Mouse (Mus musculus): ENCODE results near the gene Ces2c. TPM values are rescaled to one million over a fixed set of nuclear protein-coding genes. Genes with fewer than 3 reads are reported as not detected.

The Ces2c gene
- polyA plus RNA-seq (2014; fragmentation: Nextera tagmentation; extraction: Ambion mirVana): not detected in 2 replicates

GRCm38 (mm10) chr8:104846831-104847230 lies at the start of gene Ces2c:
Ces2c (plus strand) TSS chr8:104847068.
- WGBS: 69% methylated on average over 3 of the region's 3 CpGs
- Histone ChIP-seq H3K9me3 (ENCODE audit: control insufficient read depth, low read length) (no peaks in the 10 kb centered on the region), H3K4me3 (ENCODE audit: control insufficient read depth in 1 of 2, insufficient read depth in 1 of 2, low read depth in 1 of 2, low read length in 2 of 2) (no peak within 1 kb of the TSS), H3K27me3 (ENCODE audit: control insufficient read depth, insufficient read depth, low read length) (no peaks in the 10 kb centered on the region), H3K27ac (replicated peaks in 1 of 2; ENCODE audit: control insufficient read depth in 1 of 2, insufficient read depth in 1 of 2, low read depth in 2 of 2, low read length in 2 of 2) (no peak within 1 kb of the TSS), H3K36me3 (ENCODE audit: control insufficient read depth, insufficient read depth, low read length) (no peaks in the 10 kb centered on the region), H3K9ac (ENCODE audit: low read length) (no peak within 1 kb of the TSS), H3K4me2 (ENCODE audit: low read length) (no peak within 1 kb of the TSS), H3K4me1 (ENCODE audit: control insufficient read depth in 2 of 2, insufficient read depth in 2 of 2, low read length in 2 of 2) (no peaks in the 10 kb centered on the region)
- ATAC-seq (ENCODE audit: insufficient number of reproducible peaks, insufficient read depth, low FRiP score, low read depth): no peak

DNA sequence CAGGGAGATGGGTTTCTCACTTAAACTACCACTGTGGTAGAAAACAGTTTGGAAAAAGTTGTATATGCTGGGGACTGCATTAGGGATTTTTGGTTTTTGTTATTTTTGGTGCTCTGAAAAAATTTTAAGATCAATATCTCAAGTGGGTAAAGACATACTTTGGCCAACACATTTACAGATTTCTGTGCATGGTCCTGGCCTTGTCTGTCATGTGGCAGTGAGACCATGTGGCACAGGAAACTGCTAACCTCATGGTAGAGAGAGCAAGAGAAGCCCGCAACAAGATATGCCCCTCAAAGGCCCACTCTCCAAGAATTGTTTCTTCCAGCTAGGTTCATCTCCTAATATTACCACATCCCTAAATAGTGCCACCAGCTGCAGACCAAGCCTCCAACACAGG lies 47.5 kb upstream of the Ces2c start:
- Histone ChIP-seq H3K9ac (ENCODE audit: low read length) (no peak overlapping the region), H3K36me3 (ENCODE audit: control insufficient read depth, insufficient read depth, low read length) (no peaks in the 10 kb centered on the region), H3K4me1 (ENCODE audit: control insufficient read depth in 2 of 2, insufficient read depth in 2 of 2, low read length in 2 of 2) (no peaks in the 10 kb centered on the region), H3K4me2 (ENCODE audit: low read length) (no peak overlapping the region), H3K9me3 (ENCODE audit: control insufficient read depth, low read length) (no peaks in the 10 kb centered on the region), H3K4me3 (ENCODE audit: control insufficient read depth in 1 of 2, insufficient read depth in 1 of 2, low read depth in 1 of 2, low read length in 2 of 2) (no peak overlapping the region), H3K27ac (replicated peaks in 1 of 2; ENCODE audit: control insufficient read depth in 1 of 2, insufficient read depth in 1 of 2, low read depth in 2 of 2, low read length in 2 of 2) (no peak overlapping the region), H3K27me3 (ENCODE audit: control insufficient read depth, insufficient read depth, low read length) (no peaks in the 10 kb centered on the region)
- no peak for ATAC-seq (ENCODE audit: insufficient number of reproducible peaks, insufficient read depth, low FRiP score, low read depth)
- 87% methylated on average over 1 of the region's 1 CpGs for WGBS

DNA sequence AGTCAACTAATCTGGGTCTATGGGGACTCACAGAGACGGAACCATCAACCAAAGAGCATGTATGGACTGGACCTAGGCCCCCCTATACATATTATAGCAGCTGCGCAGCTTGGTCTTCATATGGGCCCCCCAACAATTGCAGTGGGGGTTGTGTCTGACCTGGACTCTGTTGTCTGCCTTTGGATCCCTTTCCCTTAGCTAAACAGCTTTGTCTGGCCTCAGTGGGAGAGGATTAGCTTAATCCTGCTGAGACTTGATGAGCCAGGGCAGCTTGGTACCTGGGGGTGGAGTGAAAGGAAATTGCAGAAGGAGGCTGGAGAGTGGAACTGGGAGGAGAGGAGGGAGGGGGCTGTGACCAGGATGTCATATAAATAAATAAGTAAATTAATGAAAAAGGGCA lies 40.7 kb upstream of the Ces2c start:
- no peak for ATAC-seq (ENCODE audit: insufficient number of reproducible peaks, insufficient read depth, low FRiP score, low read depth)
- no peaks in the 10 kb centered on the region for H3K4me1 ChIP-seq (ENCODE audit: control insufficient read depth in 2 of 2, insufficient read depth in 2 of 2, low read length in 2 of 2)
- H3K27ac ChIP-seq (replicated peaks in 1 of 2; ENCODE audit: control insufficient read depth in 1 of 2, insufficient read depth in 1 of 2, low read depth in 2 of 2, low read length in 2 of 2): no peak overlapping the region
- no peaks in the 10 kb centered on the region for H3K27me3 ChIP-seq (ENCODE audit: control insufficient read depth, insufficient read depth, low read length)
- H3K9ac ChIP-seq (ENCODE audit: low read length): no peak overlapping the region
- H3K36me3 ChIP-seq (ENCODE audit: control insufficient read depth, insufficient read depth, low read length): no peaks in the 10 kb centered on the region
- H3K4me3 ChIP-seq (ENCODE audit: control insufficient read depth in 1 of 2, insufficient read depth in 1 of 2, low read depth in 1 of 2, low read length in 2 of 2): no peak overlapping the region
- H3K4me2 ChIP-seq (ENCODE audit: low read length): no peak overlapping the region
- WGBS: 19% methylated on average over 2 of the region's 2 CpGs
- no peaks in the 10 kb centered on the region for H3K9me3 ChIP-seq (ENCODE audit: control insufficient read depth, low read length)

DNA sequence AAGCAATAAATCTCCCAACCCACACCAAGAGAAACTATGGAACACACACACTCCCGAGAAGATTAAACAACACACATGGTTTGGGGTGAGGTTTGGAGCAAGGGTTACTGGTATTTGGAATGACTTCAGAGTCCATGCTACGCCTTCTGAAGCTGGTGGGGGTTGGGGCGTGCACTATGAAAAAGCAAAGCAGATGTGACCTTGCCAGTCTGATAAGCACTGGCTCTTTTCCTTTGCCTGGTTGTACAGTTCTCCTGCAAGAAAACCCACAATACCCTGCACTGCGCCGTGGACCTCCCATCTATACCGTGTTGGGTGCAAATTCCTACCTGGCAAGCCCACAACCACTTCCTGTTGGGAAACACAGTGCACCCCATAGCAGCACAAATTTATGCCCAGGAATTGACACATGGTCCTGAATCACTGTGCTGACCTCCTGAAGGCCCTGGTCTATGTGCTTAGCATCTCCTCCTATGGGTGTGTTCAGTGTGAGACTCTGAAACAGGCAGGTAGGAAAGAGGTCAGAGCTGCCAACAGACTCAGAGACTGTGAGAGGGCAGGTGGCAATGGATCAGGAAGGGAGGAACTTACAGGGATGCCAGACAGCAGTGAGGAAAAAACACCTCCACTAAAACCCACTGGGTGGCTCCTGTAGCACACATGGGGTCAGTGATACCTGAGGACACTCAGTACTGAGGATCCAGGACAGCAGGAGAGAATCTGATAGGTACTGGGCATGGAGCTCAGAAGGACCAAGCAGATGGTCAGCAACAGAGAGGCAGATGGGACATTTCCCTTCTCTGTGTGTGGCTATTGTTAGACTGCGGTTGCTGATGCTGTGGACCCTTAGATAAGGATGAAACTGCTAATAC lies 38.1 kb upstream of the Ces2c start:
- H3K27ac ChIP-seq (replicated peaks in 1 of 2; ENCODE audit: control insufficient read depth in 1 of 2, insufficient read depth in 1 of 2, low read depth in 2 of 2, low read length in 2 of 2): no peak overlapping the region
- H3K4me2 ChIP-seq (ENCODE audit: low read length): no peak overlapping the region
- no peak for ATAC-seq (ENCODE audit: insufficient number of reproducible peaks, insufficient read depth, low FRiP score, low read depth)
- no peaks in the 10 kb centered on the region for H3K9me3 ChIP-seq (ENCODE audit: control insufficient read depth, low read length)
- no peaks in the 10 kb centered on the region for H3K36me3 ChIP-seq (ENCODE audit: control insufficient read depth, insufficient read depth, low read length)
- no peaks in the 10 kb centered on the region for H3K4me1 ChIP-seq (ENCODE audit: control insufficient read depth in 2 of 2, insufficient read depth in 2 of 2, low read length in 2 of 2)
- no peak overlapping the region for H3K4me3 ChIP-seq (ENCODE audit: control insufficient read depth in 1 of 2, insufficient read depth in 1 of 2, low read depth in 1 of 2, low read length in 2 of 2)
- no peaks in the 10 kb centered on the region for H3K27me3 ChIP-seq (ENCODE audit: control insufficient read depth, insufficient read depth, low read length)
- 76% methylated on average over 7 of the region's 7 CpGs for WGBS
- no peak overlapping the region for H3K9ac ChIP-seq (ENCODE audit: low read length)

DNA sequence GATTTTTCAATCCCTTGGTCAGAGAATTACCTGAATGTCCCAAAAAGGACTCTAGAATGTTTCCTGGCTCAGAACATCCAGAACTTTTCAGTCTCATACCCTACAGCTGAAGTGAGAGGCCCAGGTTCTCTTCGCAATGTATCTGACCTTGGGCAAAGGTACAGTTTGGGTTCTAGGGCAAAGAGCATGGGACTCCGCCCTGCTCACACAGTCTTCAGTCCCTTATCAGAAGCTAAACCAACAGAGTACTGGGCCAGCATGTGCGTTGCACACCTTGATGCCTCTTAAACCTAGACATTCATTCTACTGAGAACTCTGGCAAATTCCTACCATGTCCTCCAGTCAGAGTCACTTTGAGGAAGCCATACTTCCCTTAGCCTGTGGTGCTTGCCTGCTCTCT lies 37.4 kb upstream of the Ces2c start:
- WGBS: 89% methylated on average over 3 of the region's 3 CpGs
- H3K4me3 ChIP-seq (ENCODE audit: control insufficient read depth in 1 of 2, insufficient read depth in 1 of 2, low read depth in 1 of 2, low read length in 2 of 2): no peak overlapping the region
- no peak for ATAC-seq (ENCODE audit: insufficient number of reproducible peaks, insufficient read depth, low FRiP score, low read depth)
- no peaks in the 10 kb centered on the region for H3K36me3 ChIP-seq (ENCODE audit: control insufficient read depth, insufficient read depth, low read length)
- no peaks in the 10 kb centered on the region for H3K9me3 ChIP-seq (ENCODE audit: control insufficient read depth, low read length)
- H3K4me2 ChIP-seq (ENCODE audit: low read length): no peak overlapping the region
- no peak overlapping the region for H3K27ac ChIP-seq (replicated peaks in 1 of 2; ENCODE audit: control insufficient read depth in 1 of 2, insufficient read depth in 1 of 2, low read depth in 2 of 2, low read length in 2 of 2)
- no peaks in the 10 kb centered on the region for H3K27me3 ChIP-seq (ENCODE audit: control insufficient read depth, insufficient read depth, low read length)
- no peak overlapping the region for H3K9ac ChIP-seq (ENCODE audit: low read length)
- H3K4me1 ChIP-seq (ENCODE audit: control insufficient read depth in 2 of 2, insufficient read depth in 2 of 2, low read length in 2 of 2): no peaks in the 10 kb centered on the region

GRCm38 (mm10) chr8:104826912-104827311 lies 20.0 kb upstream of the Ces2c start:
- Histone ChIP-seq H3K27me3 (ENCODE audit: control insufficient read depth, insufficient read depth, low read length) (no peaks in the 10 kb centered on the region), H3K4me3 (ENCODE audit: control insufficient read depth in 1 of 2, insufficient read depth in 1 of 2, low read depth in 1 of 2, low read length in 2 of 2) (no peak overlapping the region), H3K27ac (replicated peaks in 1 of 2; ENCODE audit: control insufficient read depth in 1 of 2, insufficient read depth in 1 of 2, low read depth in 2 of 2, low read length in 2 of 2) (no peak overlapping the region), H3K4me2 (ENCODE audit: low read length) (no peak overlapping the region), H3K9ac (ENCODE audit: low read length) (no peak overlapping the region), H3K4me1 (ENCODE audit: control insufficient read depth in 2 of 2, insufficient read depth in 2 of 2, low read length in 2 of 2) (no peaks in the 10 kb centered on the region), H3K9me3 (ENCODE audit: control insufficient read depth, low read length) (no peaks in the 10 kb centered on the region), H3K36me3 (ENCODE audit: control insufficient read depth, insufficient read depth, low read length) (no peaks in the 10 kb centered on the region)
- 72% methylated on average over 1 of the region's 1 CpGs for WGBS
- ATAC-seq (ENCODE audit: insufficient number of reproducible peaks, insufficient read depth, low FRiP score, low read depth): no peak

- no peak overlapping the region for H3K27ac ChIP-seq (replicated peaks in 1 of 2; ENCODE audit: control insufficient read depth in 1 of 2, insufficient read depth in 1 of 2, low read depth in 2 of 2, low read length in 2 of 2)
- no peaks in the 10 kb centered on the region for H3K36me3 ChIP-seq (ENCODE audit: control insufficient read depth, insufficient read depth, low read length)
- H3K9ac ChIP-seq (ENCODE audit: low read length): no peak overlapping the region
- H3K4me1 ChIP-seq (ENCODE audit: control insufficient read depth in 2 of 2, insufficient read depth in 2 of 2, low read length in 2 of 2): no peaks in the 10 kb centered on the region
- no peak overlapping the region for H3K4me3 ChIP-seq (ENCODE audit: control insufficient read depth in 1 of 2, insufficient read depth in 1 of 2, low read depth in 1 of 2, low read length in 2 of 2)
- ATAC-seq (ENCODE audit: insufficient number of reproducible peaks, insufficient read depth, low FRiP score, low read depth): no peak
- no peaks in the 10 kb centered on the region for H3K9me3 ChIP-seq (ENCODE audit: control insufficient read depth, low read length)
- 69% methylated on average over 3 of the region's 3 CpGs for WGBS
- no peak overlapping the region for H3K4me2 ChIP-seq (ENCODE audit: low read length)
- H3K27me3 ChIP-seq (ENCODE audit: control insufficient read depth, insufficient read depth, low read length): no peaks in the 10 kb centered on the region
Measured at GRCm38 (mm10) chr8:104828221-104828620, 18.6 kb upstream of the Ces2c start.

- Histone ChIP-seq H3K9me3 (ENCODE audit: control insufficient read depth, low read length) (no peaks in the 10 kb centered on the region), H3K27me3 (ENCODE audit: control insufficient read depth, insufficient read depth, low read length) (no peaks in the 10 kb centered on the region), H3K27ac (replicated peaks in 1 of 2; ENCODE audit: control insufficient read depth in 1 of 2, insufficient read depth in 1 of 2, low read depth in 2 of 2, low read length in 2 of 2) (no peak within 1 kb of the TSS), H3K9ac (ENCODE audit: low read length) (no peak within 1 kb of the TSS), H3K4me1 (ENCODE audit: control insufficient read depth in 2 of 2, insufficient read depth in 2 of 2, low read length in 2 of 2) (no peaks in the 10 kb centered on the region), H3K4me2 (ENCODE audit: low read length) (no peak within 1 kb of the TSS), H3K36me3 (ENCODE audit: control insufficient read depth, insufficient read depth, low read length) (no peaks in the 10 kb centered on the region), H3K4me3 (ENCODE audit: control insufficient read depth in 1 of 2, insufficient read depth in 1 of 2, low read depth in 1 of 2, low read length in 2 of 2) (no peak within 1 kb of the TSS)
- no peak for ATAC-seq (ENCODE audit: insufficient number of reproducible peaks, insufficient read depth, low FRiP score, low read depth)
- WGBS: 63% methylated on average over 5 of the region's 5 CpGs
Measured at GRCm38 (mm10) chr8:104831440-104831839, 15.4 kb upstream of the Ces2c start, which contains the start of gene Ces2b. Ces2b (plus strand) TSS chr8:104831572.

Data from heart, embryonic 14.5 days (tissue).